Mouse (Mus musculus) hindbrain, embryonic 10.5 days (tissue): ENCODE measurements around the gene Tmem269. TPM values are rescaled to one million over a fixed set of nuclear protein-coding genes. Genes with fewer than 3 reads are reported as not detected.

Source experiments
- DNase-seq: peaks from one replicate; pipeline ENCODE4 v3.0.0-alpha.2; 2017; ENCODE audit warnings: low spot score
- H3K27ac ChIP-seq: fragments of 300-500 bp; sonication (generic); 2 replicates; pipeline ENCODE4 v1.5.1; 2016; ENCODE audit warnings: mild to moderate bottlenecking, moderate library complexity
- H3K27me3 ChIP-seq: fragments of 300-500 bp; sonication (generic); 2 replicates; pipeline ENCODE4 v1.6.1; 2016; ENCODE audit warnings: mild to moderate bottlenecking; ENCODE audit not compliant: poor library complexity, insufficient read depth, severe bottlenecking
- H3K36me3 ChIP-seq: fragments of 300-500 bp; sonication (generic); 2 replicates; pipeline ENCODE4 v1.6.1; 2016; ENCODE audit warnings: mild to moderate bottlenecking, moderate library complexity
- H3K4me1 ChIP-seq: fragments of 300-500 bp; sonication (generic); replicated peaks from 2 replicates; pipeline ENCODE4 v1.6.1; 2016; ENCODE audit warnings: mild to moderate bottlenecking
- H3K4me3 ChIP-seq: fragments of 300-500 bp; sonication (generic); 2 replicates; pipeline ENCODE4 v1.5.1; 2016; ENCODE audit warnings: mild to moderate bottlenecking, moderate library complexity
- H3K9me3 ChIP-seq: fragments of 300-500 bp; sonication (generic); 2 replicates; pipeline ENCODE4 v1.6.1; 2016; ENCODE audit warnings: mild to moderate bottlenecking, moderate library complexity
- WGBS: fragments of 180-500 bp; shearing (Covaris S2); methylation state at CpG from one replicate; pipeline ENCODE4 v1.1.7; 2016; 5-methylcytosine and 5-hydroxymethylcytosine counted together
- polyA plus RNA-seq: library from polyadenylated mRNA; unstranded; fragments of >200 nt; fragmentation: Nextera tagmentation; extraction: Ambion mirVana; gene quantifications from 2 replicates; pipeline ENCODE4 v1.2.1, GENCODE M21; 2016

Gene Tmem269
- polyA plus RNA-seq, 1 experiment from 2014 or later = 0.25 TPM

GRCm38 (mm10) chr4:119226751-119227150, 8.7 kb upstream of the Tmem269 start:
- 95% methylated on average over 11 of the region's 11 CpGs for WGBS
- Histone ChIP-seq H3K9me3 (no peaks in the 10 kb centered on the region), H3K4me1 (peaks cover 6% of the 10 kb centered on the region), H3K27ac (no peak overlapping the region), H3K27me3 (no peaks in the 10 kb centered on the region), H3K4me3 (no peak overlapping the region), H3K36me3 (peaks cover 60% of the 10 kb centered on the region)
- DNase-seq = no peak

- Histone ChIP-seq H3K9me3 (no peaks in the 10 kb centered on the region), H3K27ac (no peak overlapping the region), H3K4me1 (no peaks in the 10 kb centered on the region), H3K4me3 (no peak overlapping the region), H3K36me3 (peaks cover 60% of the 10 kb centered on the region), H3K27me3 (no peaks in the 10 kb centered on the region)
- WGBS = 91% methylated on average over 9 of the region's 9 CpGs
- no peak for DNase-seq
These were observed 7.7 kb upstream of the Tmem269 start for GRCm38 (mm10) chr4:119225719-119226118.

GRCm38 (mm10) chr4:119224534-119224933, 6.5 kb upstream of the Tmem269 start:
- no peak for DNase-seq
- Histone ChIP-seq H3K9me3 (no peaks in the 10 kb centered on the region), H3K4me3 (no peak overlapping the region), H3K36me3 (peaks cover 60% of the 10 kb centered on the region), H3K4me1 (no peaks in the 10 kb centered on the region), H3K27me3 (no peaks in the 10 kb centered on the region), H3K27ac (no peak overlapping the region)
- 94% methylated on average over 3 of the region's 3 CpGs for WGBS

GRCm38 (mm10) chr4:119223696-119224095, 5.7 kb upstream of the Tmem269 start:
- Histone ChIP-seq H3K36me3 (peaks cover 59% of the 10 kb centered on the region), H3K4me3 (no peak overlapping the region), H3K27me3 (no peaks in the 10 kb centered on the region), H3K4me1 (peaks cover 1% of the 10 kb centered on the region; the same call in 1 of the 2 replicates), H3K27ac (no peak overlapping the region), H3K9me3 (no peaks in the 10 kb centered on the region)
- peak; percentile 30 for DNase-seq
- 82% methylated on average over 1 of the region's 1 CpGs for WGBS

GRCm38 (mm10) chr4:119216667-119217066, 1.4 kb downstream of the Tmem269 start:
- no peak for DNase-seq
- 82% methylated on average over 8 of the region's 8 CpGs for WGBS
- H3K9me3 ChIP-seq = no peaks in the 10 kb centered on the region
- no peak overlapping the region for H3K4me3 ChIP-seq
- H3K4me1 ChIP-seq = peaks cover 12% of the 10 kb centered on the region
- no peaks in the 10 kb centered on the region for H3K27me3 ChIP-seq
- no peak overlapping the region for H3K27ac ChIP-seq
- H3K36me3 ChIP-seq = no peaks in the 10 kb centered on the region

- H3K27ac ChIP-seq = 0 out of 2 replicates have a peak overlapping the region, but pooled peaks have one; percentile 23
- DNase-seq = peak; percentile 66
- peaks cover 14% of the 10 kb centered on the region for H3K4me1 ChIP-seq
- no peaks in the 10 kb centered on the region for H3K9me3 ChIP-seq
- peaks cover 19% of the 10 kb centered on the region for H3K36me3 ChIP-seq
- no peak overlapping the region for H3K4me3 ChIP-seq
- no peaks in the 10 kb centered on the region for H3K27me3 ChIP-seq
- 17% methylated on average over 8 of the region's 8 CpGs for WGBS
These were observed 13.3 kb downstream of the Tmem269 start for GRCm38 (mm10) chr4:119204672-119205071.

GRCm38 (mm10) chr4:119198105-119198504, 19.9 kb downstream of the Tmem269 start:
- no peak for DNase-seq
- Histone ChIP-seq H3K27ac (no peak overlapping the region), H3K36me3 (peaks cover 35% of the 10 kb centered on the region), H3K27me3 (no peaks in the 10 kb centered on the region), H3K9me3 (no peaks in the 10 kb centered on the region), H3K4me1 (peaks cover 27% of the 10 kb centered on the region), H3K4me3 (no peak overlapping the region)
- WGBS = 88% methylated on average over 6 of the region's 6 CpGs

- no peak for DNase-seq
- peak overlapping the region; percentile 76 for H3K4me3 ChIP-seq
- H3K36me3 ChIP-seq = peaks cover 21% of the 10 kb centered on the region
- H3K9me3 ChIP-seq = no peaks in the 10 kb centered on the region
- peaks cover 1% of the 10 kb centered on the region; the same call in 1 of the 2 replicates for H3K27me3 ChIP-seq
- 7% methylated on average over 18 of the region's 18 CpGs for WGBS
- peaks cover 27% of the 10 kb centered on the region for H3K4me1 ChIP-seq
- peak overlapping the region; percentile 89 for H3K27ac ChIP-seq
These were observed 22.3 kb downstream of the Tmem269 start for GRCm38 (mm10) chr4:119195582-119196320.

- peaks cover 16% of the 10 kb centered on the region for H3K36me3 ChIP-seq
- DNase-seq = peak; percentile 92
- H3K27me3 ChIP-seq = peaks cover 5% of the 10 kb centered on the region; the same call in 1 of the 2 replicates
- H3K9me3 ChIP-seq = no peaks in the 10 kb centered on the region
- peak within 1 kb of the TSS; percentile 76 for H3K4me3 ChIP-seq
- WGBS = under 1% methylated on average over 44 of the region's 47 CpGs
- peaks cover 28% of the 10 kb centered on the region for H3K4me1 ChIP-seq
- H3K27ac ChIP-seq = peak within 1 kb of the TSS; percentile 89
These were observed 23.0 kb downstream of the Tmem269 start, which contains the start of gene Svbp for GRCm38 (mm10) chr4:119194909-119195581. TSS of gene Svbp (plus strand) at chr4:119195306.

GRCm38 (mm10) chr4:119192757-119193156, 25.3 kb downstream of the Tmem269 start:
- no peak overlapping the region for H3K4me3 ChIP-seq
- peaks cover 8% of the 10 kb centered on the region for H3K36me3 ChIP-seq
- no peak overlapping the region for H3K27ac ChIP-seq
- no peak for DNase-seq
- H3K4me1 ChIP-seq = peaks cover 32% of the 10 kb centered on the region
- H3K27me3 ChIP-seq = peaks cover 5% of the 10 kb centered on the region; the same call in 1 of the 2 replicates
- 88% methylated on average over 4 of the region's 4 CpGs for WGBS
- H3K9me3 ChIP-seq = no peaks in the 10 kb centered on the region

GRCm38 (mm10) chr4:119191273-119191672, 26.7 kb downstream of the Tmem269 start:
- H3K4me3 ChIP-seq = no peak overlapping the region
- WGBS = 78% methylated on average over 3 of the region's 3 CpGs
- no peaks in the 10 kb centered on the region for H3K9me3 ChIP-seq
- H3K27ac ChIP-seq = peak overlapping the region; percentile 56; the same call in 1 of the 2 replicates
- H3K27me3 ChIP-seq = peaks cover 11% of the 10 kb centered on the region; the same call in 1 of the 2 replicates
- DNase-seq = no peak
- H3K36me3 ChIP-seq = no peaks in the 10 kb centered on the region
- H3K4me1 ChIP-seq = peaks cover 17% of the 10 kb centered on the region

GRCm38 (mm10) chr4:119190618-119191017, 27.4 kb downstream of the Tmem269 start:
- Histone ChIP-seq H3K4me3 (no peak overlapping the region), H3K36me3 (no peaks in the 10 kb centered on the region), H3K27ac (peak overlapping the region; percentile 66), H3K4me1 (peaks cover 11% of the 10 kb centered on the region), H3K9me3 (no peaks in the 10 kb centered on the region), H3K27me3 (peaks cover 11% of the 10 kb centered on the region; the same call in 1 of the 2 replicates)
- WGBS = 87% methylated on average over 8 of the region's 8 CpGs
- DNase-seq = no peak

- H3K27me3 ChIP-seq = peaks cover 11% of the 10 kb centered on the region; the same call in 1 of the 2 replicates
- peak within 1 kb of the TSS; percentile 7; the same call in 1 of the 2 replicates for H3K4me3 ChIP-seq
- no peaks in the 10 kb centered on the region for H3K9me3 ChIP-seq
- peaks cover 9% of the 10 kb centered on the region for H3K4me1 ChIP-seq
- WGBS = 58% methylated on average over 6 of the region's 6 CpGs
- no peak for DNase-seq
- peak within 1 kb of the TSS; percentile 66 for H3K27ac ChIP-seq
- H3K36me3 ChIP-seq = no peaks in the 10 kb centered on the region
These were observed 28.2 kb downstream of the Tmem269 start, which contains the start of gene Ermap for GRCm38 (mm10) chr4:119189864-119190263. TSS of gene Ermap (minus strand) at chr4:119190011.
